In the genomic region with DNA sequence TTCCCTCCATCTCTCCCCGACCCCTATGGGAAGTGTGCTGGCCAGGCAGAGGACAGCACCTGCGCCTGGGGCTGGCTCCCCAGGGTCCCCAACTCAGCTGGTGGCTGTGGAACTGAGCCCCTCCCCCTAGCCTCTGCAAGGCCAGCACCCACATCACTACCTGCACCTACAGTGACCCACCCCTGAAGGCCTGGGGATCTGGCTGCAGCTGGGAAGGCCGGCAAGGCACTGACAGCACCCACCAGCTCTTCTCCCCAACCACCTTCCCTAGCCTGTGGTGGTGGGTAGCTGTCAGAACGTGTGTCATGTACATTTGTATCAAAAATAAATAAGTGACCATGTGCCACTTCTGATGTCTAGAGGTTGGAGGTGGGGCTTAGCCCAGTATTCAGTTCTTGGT, we compare ENCODE assay signal across 11 mouse cellular contexts. TPM values are rescaled to one million over a fixed set of nuclear protein-coding genes. Genes with fewer than 3 reads are reported as not detected.
A peak's percentile ranks its signal among the peaks of the same experiment; 100 is the strongest.
DNase-seq lines count a peak whose midpoint lies in the region; ATAC-seq and TF ChIP-seq lines count a peak whose summit lies in the region.
"Had no signal": no experiment of that assay in that cellular context is flagged by ENCODE, and none has a peak within 500 bp of the region (broad histone marks: within the 10 kb centered on the region; RNA-seq: fewer than 3 reads in every experiment).

No protein-coding gene starts in this region.

- 77% methylated on average over 4 of the region's 4 CpGs for WGBS in heart, embryonic 10.5 days
- WGBS in midbrain, embryonic 12.5 days, result 71% methylated on average over 4 of the region's 4 CpGs
- WGBS in midbrain, embryonic 14.5 days, result 78% methylated on average over 4 of the region's 4 CpGs
- WGBS in hindbrain, embryonic 13.5 days, result 72% methylated on average over 4 of the region's 4 CpGs
- WGBS in midbrain, postnatal 0 days, result 73% methylated on average over 4 of the region's 4 CpGs

- H3K9ac ChIP-seq in midbrain, embryonic 12.5 days (replicated peaks), result peak overlapping the region; percentile 20; the same call in 1 of the 2 replicates
- no peak overlapping the region for H3K9ac ChIP-seq in midbrain, embryonic 14.5 days (replicated peaks; ENCODE audit: low read length)
- H3K9ac ChIP-seq in hindbrain, embryonic 13.5 days, result no peak overlapping the region
- H3K9ac ChIP-seq in midbrain, postnatal 0 days (replicated peaks; ENCODE audit: low read length, poor library complexity, severe bottlenecking), result no peak overlapping the region

- H3K27me3 ChIP-seq in heart, embryonic 10.5 days (ENCODE audit: insufficient read depth, poor library complexity, severe bottlenecking), result no peaks in the 10 kb centered on the region
- H3K27me3 ChIP-seq in midbrain, embryonic 12.5 days, result peaks cover 3% of the 10 kb centered on the region; the same call in 1 of the 2 replicates
- peaks cover 3% of the 10 kb centered on the region; the same call in 1 of the 2 replicates for H3K27me3 ChIP-seq in midbrain, embryonic 14.5 days (ENCODE audit: control insufficient read depth, insufficient read depth, low read length)
- H3K27me3 ChIP-seq in hindbrain, embryonic 13.5 days, result peaks cover 3% of the 10 kb centered on the region; the same call in 1 of the 2 replicates
- H3K27me3 ChIP-seq in midbrain, postnatal 0 days (ENCODE audit: insufficient read depth, low read length), result no peaks in the 10 kb centered on the region; the same call in 1 of the 2 replicates
- H3K27me3 ChIP-seq: embryonic facial prominence, embryonic 13.5 days; neural tube, embryonic 13.5 days had no signal

- peaks cover 78% of the 10 kb centered on the region for H3K36me3 ChIP-seq in heart, embryonic 10.5 days
- H3K36me3 ChIP-seq in midbrain, embryonic 12.5 days, result peaks cover 53% of the 10 kb centered on the region
- H3K36me3 ChIP-seq in midbrain, embryonic 14.5 days (ENCODE audit: control insufficient read depth, insufficient read depth, low read length), result peaks cover 52% of the 10 kb centered on the region
- peaks cover 60% of the 10 kb centered on the region for H3K36me3 ChIP-seq in hindbrain, embryonic 13.5 days
- H3K36me3 ChIP-seq in midbrain, postnatal 0 days (ENCODE audit: insufficient read depth, low read length), result peaks cover 49% of the 10 kb centered on the region

- H3K4me3 ChIP-seq in heart, embryonic 10.5 days, result no peak overlapping the region
- H3K4me3 ChIP-seq in midbrain, embryonic 12.5 days, result no peak overlapping the region
- H3K4me3 ChIP-seq in midbrain, embryonic 14.5 days (replicated peaks; ENCODE audit: low read depth, low read length), result no peak overlapping the region
- H3K4me3 ChIP-seq in hindbrain, embryonic 13.5 days, result no peak overlapping the region
- H3K4me3 ChIP-seq in midbrain, postnatal 0 days (ENCODE audit: low read depth, low read length), result no peak overlapping the region

- H3K27ac ChIP-seq in heart, embryonic 10.5 days, result 0 out of 2 replicates have a peak overlapping the region, but pooled peaks have one; percentile 88
- no peak overlapping the region for H3K27ac ChIP-seq in midbrain, embryonic 12.5 days (replicated peaks)
- no peak overlapping the region for H3K27ac ChIP-seq in midbrain, embryonic 14.5 days (replicated peaks; ENCODE audit: low read depth, low read length)
- no peak overlapping the region for H3K27ac ChIP-seq in hindbrain, embryonic 13.5 days
- no peak overlapping the region for H3K27ac ChIP-seq in midbrain, postnatal 0 days (ENCODE audit: low read depth, low read length)
- H3K27ac ChIP-seq: neural tube, embryonic 13.5 days had no signal

- H3K4me2 ChIP-seq in midbrain, embryonic 12.5 days (replicated peaks), result no peak overlapping the region
- no peak overlapping the region for H3K4me2 ChIP-seq in midbrain, embryonic 14.5 days (ENCODE audit: low read length)
- H3K4me2 ChIP-seq in hindbrain, embryonic 13.5 days, result no peak overlapping the region
- H3K4me2 ChIP-seq in midbrain, postnatal 0 days (ENCODE audit: low read depth, low read length, poor library complexity, severe bottlenecking), result no peak overlapping the region

- ATAC-seq in midbrain, embryonic 12.5 days (ENCODE audit: low FRiP score, low read depth), result no peak
- ATAC-seq in midbrain, embryonic 14.5 days (ENCODE audit: low FRiP score, low TSS enrichment), result no peak
- 0 out of 2 replicates have a peak, but pooled peaks have one; percentile 14 for ATAC-seq in hindbrain, embryonic 13.5 days (ENCODE audit: low FRiP score)
- peak; percentile 47; the same call in 1 of the 2 replicates for ATAC-seq in midbrain, postnatal 0 days (ENCODE audit: low FRiP score)

- TF ChIP-seq CTCF in midbrain, postnatal 0 days (IDR thresholded peaks at IDR 0.05), result no peak

- peaks cover 20% of the 10 kb centered on the region for H3K4me1 ChIP-seq in heart, embryonic 10.5 days
- peaks cover 10% of the 10 kb centered on the region for H3K4me1 ChIP-seq in midbrain, embryonic 12.5 days
- H3K4me1 ChIP-seq in midbrain, embryonic 14.5 days (ENCODE audit: control insufficient read depth, insufficient read depth, low read length), result peaks cover 9% of the 10 kb centered on the region
- H3K4me1 ChIP-seq in hindbrain, embryonic 13.5 days (replicated peaks), result peaks cover 11% of the 10 kb centered on the region
- peaks cover 6% of the 10 kb centered on the region for H3K4me1 ChIP-seq in midbrain, postnatal 0 days (ENCODE audit: insufficient read depth, low read length)

- DNase-seq in heart, embryonic 10.5 days (ENCODE audit: low spot score), result no peak
- no peak for DNase-seq in heart, postnatal 4 days
- DNase-seq in midbrain, embryonic 14.5 days, result no peak
- DNase-seq in midbrain, postnatal 0 days (ENCODE audit: low spot score), result no peak
- DNase-seq in neural tube, embryonic 10.5 days (ENCODE audit: extremely low spot score, low spot score), result no peak
- no peak for DNase-seq in retina, embryonic 14.5 days (ENCODE audit: low spot score)

- H3K9me3 ChIP-seq in heart, embryonic 10.5 days, result no peaks in the 10 kb centered on the region
- H3K9me3 ChIP-seq in midbrain, embryonic 12.5 days, result no peaks in the 10 kb centered on the region
- H3K9me3 ChIP-seq in midbrain, embryonic 14.5 days (ENCODE audit: control insufficient read depth, low read length), result no peaks in the 10 kb centered on the region
- H3K9me3 ChIP-seq in hindbrain, embryonic 13.5 days, result no peaks in the 10 kb centered on the region
- H3K9me3 ChIP-seq in midbrain, postnatal 0 days (ENCODE audit: low read length), result no peaks in the 10 kb centered on the region
- H3K9me3 ChIP-seq: embryonic facial prominence, embryonic 13.5 days; neural tube, embryonic 13.5 days had no signal

RNA-seq across cellular contexts. Expression of a gene that starts 7.5 kb away (rescaled TPM):
- polyA plus RNA-seq in heart, embryonic 10.5 days (2016; fragmentation: Nextera tagmentation; extraction: Ambion mirVana), result 1.6 and 1.9 TPM in 2 replicates
- total RNA-seq in heart, postnatal 4 days (2021), result 1 to 10 TPM; 1.4 to 1.5 TPM
- 3.4 and 4.3 TPM in 2 replicates for polyA plus RNA-seq in midbrain, embryonic 12.5 days (2016; fragmentation: Nextera tagmentation; extraction: Ambion mirVana)
- 1.8 and 2.0 TPM in 2 replicates for polyA plus RNA-seq in midbrain, embryonic 14.5 days (2014; fragmentation: Nextera tagmentation; extraction: Ambion mirVana)
- polyA plus RNA-seq in hindbrain, embryonic 13.5 days (2015; fragmentation: Nextera tagmentation; extraction: Ambion mirVana), result 1.9 and 3.3 TPM in 2 replicates
- 3.6 and 4.2 TPM in 2 replicates for total RNA-seq in midbrain, postnatal 0 days (2014; rRNA removed)
- polyA plus RNA-seq in midbrain, postnatal 0 days (2015; fragmentation: Nextera tagmentation; extraction: Ambion mirVana), result 1.6 and 1.8 TPM in 2 replicates

RNA-seq across cellular contexts. Expression of a gene that starts 8.4 kb away (rescaled TPM):
- 25.2 and 30.2 TPM in 2 replicates for polyA plus RNA-seq in heart, embryonic 10.5 days (2016; fragmentation: Nextera tagmentation; extraction: Ambion mirVana)
- total RNA-seq in heart, postnatal 4 days (2021), result 10 to 100 TPM; 12.0 to 13.7 TPM
- 28.8 and 31.3 TPM in 2 replicates for polyA plus RNA-seq in midbrain, embryonic 12.5 days (2016; fragmentation: Nextera tagmentation; extraction: Ambion mirVana)
- polyA plus RNA-seq in midbrain, embryonic 14.5 days (2014; fragmentation: Nextera tagmentation; extraction: Ambion mirVana), result 11.7 and 12.0 TPM in 2 replicates
- polyA plus RNA-seq in hindbrain, embryonic 13.5 days (2015; fragmentation: Nextera tagmentation; extraction: Ambion mirVana), result 14.9 and 15.5 TPM in 2 replicates
- total RNA-seq in midbrain, postnatal 0 days (2014; rRNA removed), result 7.5 and 7.8 TPM in 2 replicates
- 11.4 and 11.5 TPM in 2 replicates for polyA plus RNA-seq in midbrain, postnatal 0 days (2015; fragmentation: Nextera tagmentation; extraction: Ambion mirVana)

RNA-seq across cellular contexts. Expression of a gene that starts 11.6 kb away (rescaled TPM):
- 0.11 TPM in 1 of 2 replicates, not detected in the other for polyA plus RNA-seq in heart, embryonic 10.5 days (2016; fragmentation: Nextera tagmentation; extraction: Ambion mirVana)
- not detected for total RNA-seq in heart, postnatal 4 days (2021)
- not detected in 2 replicates for polyA plus RNA-seq in midbrain, embryonic 12.5 days (2016; fragmentation: Nextera tagmentation; extraction: Ambion mirVana)
- not detected in 2 replicates for polyA plus RNA-seq in midbrain, embryonic 14.5 days (2014; fragmentation: Nextera tagmentation; extraction: Ambion mirVana)
- polyA plus RNA-seq in hindbrain, embryonic 13.5 days (2015; fragmentation: Nextera tagmentation; extraction: Ambion mirVana), result not detected in 2 replicates
- total RNA-seq in midbrain, postnatal 0 days (2014; rRNA removed), result not detected in 2 replicates
- polyA plus RNA-seq in midbrain, postnatal 0 days (2015; fragmentation: Nextera tagmentation; extraction: Ambion mirVana), result not detected in 2 replicates
- total RNA-seq: gastrocnemius, postnatal 36 days had no signal
- polyA plus RNA-seq: embryonic facial prominence, embryonic 13.5 days had no signal

RNA-seq across cellular contexts. Expression of a gene that starts 14.1 kb away (rescaled TPM):
- polyA plus RNA-seq in heart, embryonic 10.5 days (2016; fragmentation: Nextera tagmentation; extraction: Ambion mirVana), result 9.0 and 11.9 TPM in 2 replicates
- 10 to 100 TPM; 76.8 to 81.0 TPM for total RNA-seq in heart, postnatal 4 days (2021)
- 12.9 and 13.0 TPM in 2 replicates for polyA plus RNA-seq in midbrain, embryonic 12.5 days (2016; fragmentation: Nextera tagmentation; extraction: Ambion mirVana)
- polyA plus RNA-seq in midbrain, embryonic 14.5 days (2014; fragmentation: Nextera tagmentation; extraction: Ambion mirVana), result 23.1 and 25.1 TPM in 2 replicates
- 14.3 and 15.1 TPM in 2 replicates for polyA plus RNA-seq in hindbrain, embryonic 13.5 days (2015; fragmentation: Nextera tagmentation; extraction: Ambion mirVana)
- 111 and 143 TPM in 2 replicates for total RNA-seq in midbrain, postnatal 0 days (2014; rRNA removed)
- polyA plus RNA-seq in midbrain, postnatal 0 days (2015; fragmentation: Nextera tagmentation; extraction: Ambion mirVana), result 18.5 and 19.6 TPM in 2 replicates

RNA-seq across cellular contexts. Expression of a gene that starts 17.9 kb away (rescaled TPM):
- polyA plus RNA-seq in heart, embryonic 10.5 days (2016; fragmentation: Nextera tagmentation; extraction: Ambion mirVana), result 2.5 and 3.5 TPM in 2 replicates
- 10 to 100 TPM; 17.3 to 17.4 TPM for total RNA-seq in heart, postnatal 4 days (2021)
- polyA plus RNA-seq in midbrain, embryonic 12.5 days (2016; fragmentation: Nextera tagmentation; extraction: Ambion mirVana), result 22.3 and 26.1 TPM in 2 replicates
- 42.6 and 43.7 TPM in 2 replicates for polyA plus RNA-seq in midbrain, embryonic 14.5 days (2014; fragmentation: Nextera tagmentation; extraction: Ambion mirVana)
- 29.4 and 31.0 TPM in 2 replicates for polyA plus RNA-seq in hindbrain, embryonic 13.5 days (2015; fragmentation: Nextera tagmentation; extraction: Ambion mirVana)
- 70.3 and 75.5 TPM in 2 replicates for total RNA-seq in midbrain, postnatal 0 days (2014; rRNA removed)
- polyA plus RNA-seq in midbrain, postnatal 0 days (2015; fragmentation: Nextera tagmentation; extraction: Ambion mirVana), result 41.5 and 43.6 TPM in 2 replicates

Comparison
In these comparisons a context has a peak if more than half of its experiments do, and no peak if none do; other contexts are left out.
1. ATAC-seq: peak in hindbrain, embryonic 13.5 days (single experiment) and midbrain, postnatal 0 days (single experiment); none in midbrain, embryonic 12.5 days (single experiment) and midbrain, embryonic 14.5 days (single experiment).